Mouse (Mus musculus) ES-E14 (cell line): ENCODE results near the gene Ankrd33.

Source experiments
- ZC3H11A ChIP-seq: IDR thresholded peaks from 2 replicates; pipeline ENCODE4 v1.6.1; 2012; ENCODE audit warnings: low read depth, mild to moderate bottlenecking, inconsistent platforms, low read length, borderline replicate concordance
- ZNF384 ChIP-seq: IDR thresholded peaks from 2 replicates; pipeline ENCODE4 v1.6.1; 2012; ENCODE audit warnings: low read depth, low read length, inconsistent platforms

DNA sequence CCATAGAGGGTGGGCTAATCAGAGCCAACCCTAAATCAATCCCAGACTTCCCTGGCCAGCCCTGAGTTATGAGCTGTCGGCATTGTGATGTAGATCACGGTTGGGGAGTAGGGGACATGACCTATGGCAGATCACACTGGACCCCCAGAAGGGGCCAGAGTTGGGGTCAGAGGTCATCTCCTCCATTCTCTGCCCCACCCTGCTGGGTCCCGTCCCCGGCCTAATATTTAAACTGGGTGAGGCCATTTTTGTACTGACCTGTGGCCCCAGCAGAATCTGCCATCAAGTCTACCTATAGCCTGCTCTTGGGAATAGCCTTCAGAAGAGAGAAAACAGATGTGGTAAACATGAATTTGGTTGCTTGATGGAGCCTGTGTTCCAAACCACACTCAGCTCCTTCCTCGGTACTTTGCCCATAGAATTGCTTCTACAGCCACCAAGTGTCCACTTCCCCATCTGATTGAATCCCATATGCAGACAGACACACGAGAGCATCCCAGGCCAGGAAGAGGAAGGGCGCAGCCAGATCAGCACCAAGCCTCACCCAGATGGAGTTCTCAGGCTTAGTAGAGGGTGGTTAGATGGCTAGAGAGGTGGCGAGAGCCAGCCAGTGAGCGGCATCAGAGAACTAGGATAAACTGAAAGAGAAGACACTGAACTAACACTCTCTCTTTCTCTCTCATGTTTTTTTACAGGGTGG is 11.8 kb upstream of the Ankrd33 start:
- TF ChIP-seq ZNF384 = no peak
- TF ChIP-seq ZC3H11A = no peak
